30 mouse cellular contexts compared by ENCODE assay signal in the genomic region with DNA sequence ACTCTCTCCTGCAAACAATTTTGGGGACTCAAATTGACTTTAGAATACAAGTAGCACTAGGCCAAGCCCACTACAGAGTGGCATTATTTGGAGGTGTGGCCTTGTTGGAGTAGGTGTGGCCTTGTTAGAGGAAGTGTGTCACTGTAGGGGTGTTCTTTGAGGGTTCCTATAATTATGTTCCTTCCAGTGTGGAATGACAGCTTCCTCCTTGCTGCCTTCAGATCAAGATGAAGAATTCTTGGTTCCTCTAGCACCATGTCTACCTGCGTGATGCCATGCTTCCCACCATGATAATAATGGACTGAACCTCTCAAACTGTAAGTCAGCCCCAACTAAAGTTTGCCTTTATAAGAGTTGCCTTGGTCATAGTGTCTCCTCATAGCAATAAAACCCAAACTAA.
"Had no signal": no experiment of that assay in that cellular context is flagged by ENCODE, and none has a peak within 500 bp of the region (broad histone marks: within the 10 kb centered on the region; RNA-seq: fewer than 3 reads in every experiment).

No protein-coding gene starts in this region.

- H3K4me1 ChIP-seq: limb, embryonic 10.5 days; limb, embryonic 12.5 days; limb, embryonic 13.5 days; limb, embryonic 15.5 days; liver, embryonic 12.5 days; liver, embryonic 13.5 days; liver, embryonic 15.5 days; midbrain, embryonic 12.5 days; midbrain, embryonic 13.5 days; midbrain, embryonic 15.5 days; neural tube, embryonic 12.5 days had no signal

- H3K27ac ChIP-seq: limb, embryonic 10.5 days; limb, embryonic 12.5 days; limb, embryonic 13.5 days; limb, embryonic 15.5 days; liver, embryonic 12.5 days; liver, embryonic 13.5 days; liver, embryonic 14.5 days; liver, embryonic 15.5 days; lung, embryonic 15.5 days; macrophage; midbrain, embryonic 10.5 days; midbrain, embryonic 12.5 days; midbrain, embryonic 13.5 days; midbrain, embryonic 15.5 days; neural tube, embryonic 12.5 days had no signal

- H3K4me2 ChIP-seq: limb, embryonic 12.5 days; limb, embryonic 13.5 days; limb, embryonic 15.5 days; liver, embryonic 11.5 days; liver, embryonic 12.5 days; liver, embryonic 13.5 days; liver, embryonic 15.5 days; lung, embryonic 14.5 days; lung, embryonic 15.5 days; midbrain, embryonic 11.5 days; midbrain, embryonic 12.5 days; midbrain, embryonic 13.5 days; midbrain, embryonic 15.5 days; neural tube, embryonic 12.5 days had no signal

- H3K9me3 ChIP-seq: limb, embryonic 10.5 days; limb, embryonic 12.5 days; limb, embryonic 13.5 days; limb, embryonic 15.5 days; liver, embryonic 12.5 days; liver, embryonic 13.5 days; liver, embryonic 15.5 days; lung, embryonic 15.5 days; midbrain, embryonic 10.5 days; midbrain, embryonic 12.5 days; midbrain, embryonic 13.5 days; midbrain, embryonic 15.5 days; neural tube, embryonic 12.5 days had no signal

- H3K27me3 ChIP-seq: limb, embryonic 12.5 days; limb, embryonic 13.5 days; limb, embryonic 15.5 days; liver, embryonic 12.5 days; liver, embryonic 13.5 days; liver, embryonic 15.5 days; lung, embryonic 15.5 days; megakaryocyte, embryonic 14.5 days; midbrain, embryonic 12.5 days; midbrain, embryonic 13.5 days; midbrain, embryonic 15.5 days; neural tube, embryonic 12.5 days had no signal

- H3K9ac ChIP-seq: limb, embryonic 12.5 days; limb, embryonic 13.5 days; limb, embryonic 15.5 days; liver, embryonic 12.5 days; liver, embryonic 13.5 days; liver, embryonic 14.5 days; liver, embryonic 15.5 days; liver, postnatal 0 days; lung, embryonic 14.5 days; lung, embryonic 15.5 days; midbrain, embryonic 12.5 days; midbrain, embryonic 13.5 days; midbrain, embryonic 15.5 days; neural tube, embryonic 12.5 days had no signal

- H3K36me3 ChIP-seq: limb, embryonic 10.5 days; limb, embryonic 12.5 days; limb, embryonic 13.5 days; limb, embryonic 15.5 days; liver, embryonic 12.5 days; liver, embryonic 13.5 days; liver, embryonic 15.5 days; lung, embryonic 15.5 days; midbrain, embryonic 10.5 days; midbrain, embryonic 12.5 days; midbrain, embryonic 13.5 days; midbrain, embryonic 15.5 days; neural tube, embryonic 12.5 days had no signal

- DNase-seq: left cerebral cortex, postnatal 4 days; liver; liver, embryonic 13.5 days; liver, postnatal 0 days; lung, adult 18-20 months; lung, adult 2 months; lung, embryonic 14.5 days; lung, postnatal 10 days; lung, postnatal 14 days; lung, postnatal 36 days; lung, postnatal 4 days; midbrain, embryonic 14.5 days had no signal

- H3K4me3 ChIP-seq: limb, embryonic 10.5 days; limb, embryonic 12.5 days; limb, embryonic 13.5 days; limb, embryonic 15.5 days; liver, embryonic 12.5 days; liver, embryonic 13.5 days; liver, embryonic 15.5 days; lung, embryonic 15.5 days; megakaryocyte, embryonic 14.5 days; midbrain, embryonic 10.5 days; midbrain, embryonic 12.5 days; midbrain, embryonic 13.5 days; midbrain, embryonic 15.5 days; myocyte; neural tube, embryonic 12.5 days had no signal
